Mouse (Mus musculus) erythroid progenitor cell, adult 5-6 weeks (primary cell): ENCODE data around the gene Ptpn22. TPM values are rescaled to one million over a fixed set of nuclear protein-coding genes. Genes with fewer than 3 reads are reported as not detected.
"Not testable (repeated sequence)": the region's sequence is repeated elsewhere in the genome, so short reads cannot be mapped to it uniquely, and the experiment has no call there.

Source experiments
- ATAC-seq: replicated peaks from 2 replicates; pipeline ENCODE4 v1.8.0; 2016; ENCODE audit warnings: moderate number of reproducible peaks, mild to moderate bottlenecking, moderate TSS enrichment, inconsistent platforms; ENCODE audit not compliant: poor library complexity, low FRiP score, severe bottlenecking
- total RNA-seq, 2 experiments: library from RNA; stranded (forward) in 1 of 2; stranded (reverse) in 1 of 2; fragments of 150-400 nt in 1 of 2; fragments of 186-747, 209-891 nt in 1 of 2; gene quantifications; 2 replicates each; pipeline versions ENCODE4 v1.2.3 to v1.2.4; 2015 to 2017; ENCODE audit warnings: low replicate concordance in 2 of 2

The Ptpn22 gene
- total RNA-seq (2015; ENCODE audit: low replicate concordance): 19.7 and 32.1 TPM in 2 replicates
- 10.3 and 10.7 TPM in 2 replicates for total RNA-seq (2017; ENCODE audit: low replicate concordance)

DNA sequence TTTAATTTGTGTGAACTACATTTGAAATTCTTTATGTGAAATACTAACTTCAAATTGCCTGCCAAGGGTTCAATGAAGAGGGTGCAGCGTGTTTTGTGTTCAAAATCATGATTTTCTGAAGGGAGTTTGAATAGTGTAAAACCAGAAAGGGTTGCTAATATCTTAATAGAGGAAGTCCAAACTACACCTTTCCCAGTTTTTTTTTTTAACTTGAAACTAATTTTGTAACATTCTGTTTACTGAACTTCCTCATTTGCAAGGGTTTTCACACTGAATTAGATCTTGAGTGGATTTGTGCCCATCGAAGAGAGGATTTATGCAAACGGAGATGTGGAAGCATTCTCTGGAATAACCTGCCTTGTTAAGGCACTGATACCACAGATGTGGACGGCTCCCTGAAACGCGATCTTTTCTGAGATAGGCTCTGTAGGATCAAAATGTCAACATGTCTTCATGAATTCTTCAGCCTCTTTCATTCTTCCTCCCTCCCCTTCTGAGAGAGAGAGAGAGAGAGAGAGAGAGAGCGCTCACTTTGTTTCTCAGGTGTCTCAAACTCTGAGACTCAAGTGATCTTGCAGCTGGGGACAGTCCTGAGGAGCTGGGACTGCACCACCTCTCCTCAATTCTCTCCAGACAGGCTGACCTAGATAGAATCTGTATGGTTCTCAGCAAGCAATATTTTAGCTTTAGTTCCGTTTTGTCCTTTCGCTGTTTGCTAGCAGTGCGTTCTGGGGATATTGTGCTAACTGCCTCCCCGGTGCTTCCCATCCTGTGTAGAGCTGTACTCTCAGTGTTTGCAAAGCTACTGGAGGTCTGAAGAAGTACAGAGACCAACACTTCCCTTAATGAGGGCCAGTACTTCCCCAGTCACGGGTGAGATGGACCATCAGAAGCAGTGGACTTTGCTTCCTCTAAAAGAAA, at the start of gene Ptpn22:
Ptpn22 (plus strand) TSS at position 915 of the 921 bp plus-strand sequence.
- ATAC-seq: peak; percentile 55

DNA sequence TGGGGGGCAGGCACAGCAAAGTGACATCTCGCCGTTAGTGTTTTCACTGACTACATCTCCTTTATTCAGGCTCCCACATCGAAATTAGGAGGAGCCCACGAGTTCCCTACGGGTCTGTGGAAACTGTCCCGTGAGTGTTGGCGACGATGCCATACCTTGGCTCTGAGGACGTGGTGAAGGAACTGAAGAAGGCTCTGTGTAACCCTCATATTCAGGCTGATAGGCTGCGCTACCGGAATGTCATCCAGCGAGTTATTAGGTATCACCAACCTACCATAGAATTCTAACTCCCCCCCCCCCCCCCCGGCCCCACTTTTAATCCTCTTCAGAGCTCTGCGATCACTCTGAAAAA, 49.8 kb upstream of the Ptpn22 start:
- peak; percentile 41 for ATAC-seq

DNA sequence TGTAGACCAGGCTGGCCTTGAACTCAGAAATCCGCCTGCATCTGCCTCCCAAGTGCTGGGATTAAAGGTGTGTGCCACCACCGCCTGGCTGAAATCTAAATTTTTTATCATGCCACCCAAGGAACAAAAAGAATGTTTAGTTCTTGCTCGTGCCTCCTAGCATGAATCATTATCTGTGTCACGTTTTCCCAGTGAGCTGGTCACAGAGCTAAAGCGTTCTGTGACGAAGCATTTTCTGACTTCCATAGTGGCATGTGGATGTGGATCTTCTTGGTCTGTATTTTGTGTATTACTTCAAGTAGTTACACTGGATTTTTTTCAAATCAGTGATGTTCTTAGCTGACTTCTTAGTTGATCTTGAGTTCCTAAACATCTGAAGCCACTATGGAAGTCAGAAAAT, 48.6 kb upstream of the Ptpn22 start:
- ATAC-seq: 0 out of 2 replicates have a peak, but pooled peaks have one; percentile 45

DNA sequence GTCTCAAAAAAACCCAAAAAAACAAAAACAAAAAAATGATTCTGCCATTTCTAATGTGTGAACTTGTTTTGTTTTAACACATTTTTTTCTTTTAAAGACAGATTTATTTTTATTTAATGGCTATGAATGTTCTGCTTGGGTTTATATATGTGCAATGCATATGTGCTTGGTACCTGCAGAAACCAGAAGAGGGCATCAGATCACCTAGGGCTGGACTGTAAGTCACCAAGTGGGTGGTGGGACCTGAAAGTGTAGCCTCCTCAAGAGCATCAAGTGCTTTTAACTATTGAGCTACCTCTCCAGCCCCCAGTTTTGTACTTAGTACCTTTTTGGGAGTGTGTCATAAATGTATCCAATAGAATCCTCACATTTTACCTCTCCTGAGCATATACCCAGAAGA, 32.0 kb upstream of the Ptpn22 start:
- no peak for ATAC-seq

DNA sequence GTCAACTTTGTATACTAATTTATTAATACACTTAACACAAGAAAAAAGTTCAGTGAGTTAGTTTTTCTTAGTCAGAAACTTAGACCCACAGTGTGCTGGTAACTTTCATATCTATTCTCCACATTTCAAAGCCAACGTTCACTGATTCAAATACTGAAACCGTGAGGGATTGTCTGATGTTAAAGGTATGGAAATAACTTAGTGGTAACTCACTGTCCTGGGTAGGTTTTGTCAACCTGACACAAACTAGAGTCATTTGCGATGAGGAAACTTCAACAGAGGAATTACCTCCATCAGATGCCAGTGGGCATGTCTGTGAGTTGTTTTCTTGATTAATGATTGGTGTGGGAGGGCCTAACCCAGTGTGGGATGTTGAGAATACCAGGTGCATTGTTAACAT, 30.6 kb upstream of the Ptpn22 start:
- ATAC-seq: no peak

DNA sequence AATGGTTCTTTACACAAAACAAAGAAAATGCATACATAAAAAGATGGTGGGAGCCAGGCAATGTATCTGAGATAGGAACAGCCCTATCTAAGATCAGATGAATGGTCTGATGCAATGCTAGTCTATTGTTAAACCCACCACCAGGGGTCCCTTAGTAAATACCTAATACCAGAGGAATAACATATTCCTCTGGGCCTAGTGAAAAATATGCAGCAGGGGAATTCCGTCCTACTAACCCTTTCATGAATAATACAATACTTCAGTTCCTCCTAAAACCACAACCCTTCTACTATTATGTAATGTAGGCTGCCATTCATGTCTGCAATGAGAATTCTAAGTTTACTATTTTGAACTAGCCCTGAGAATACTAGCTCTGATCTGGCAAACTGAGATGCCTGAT, 28.9 kb upstream of the Ptpn22 start:
- ATAC-seq: not testable (repeated sequence)

DNA sequence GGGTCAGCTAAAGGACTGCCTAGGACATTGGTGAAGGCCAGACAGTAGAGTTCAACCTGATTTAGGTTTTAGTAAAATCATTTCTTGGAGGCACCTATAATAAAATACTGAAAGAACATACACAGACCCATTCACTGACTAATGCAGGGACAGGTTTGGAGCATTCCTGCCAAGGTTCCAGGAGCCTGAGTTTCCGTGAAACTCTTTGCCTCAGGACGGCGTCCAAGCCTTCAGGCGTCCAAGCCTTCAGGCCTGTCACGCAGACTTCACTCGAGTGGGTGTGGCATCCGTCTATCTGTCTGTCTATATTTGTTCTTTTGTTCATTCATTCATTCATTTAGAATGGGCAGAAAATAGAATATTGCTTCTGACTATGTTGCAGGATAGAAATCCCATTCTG, 28.4 kb upstream of the Ptpn22 start:
- no peak for ATAC-seq

DNA sequence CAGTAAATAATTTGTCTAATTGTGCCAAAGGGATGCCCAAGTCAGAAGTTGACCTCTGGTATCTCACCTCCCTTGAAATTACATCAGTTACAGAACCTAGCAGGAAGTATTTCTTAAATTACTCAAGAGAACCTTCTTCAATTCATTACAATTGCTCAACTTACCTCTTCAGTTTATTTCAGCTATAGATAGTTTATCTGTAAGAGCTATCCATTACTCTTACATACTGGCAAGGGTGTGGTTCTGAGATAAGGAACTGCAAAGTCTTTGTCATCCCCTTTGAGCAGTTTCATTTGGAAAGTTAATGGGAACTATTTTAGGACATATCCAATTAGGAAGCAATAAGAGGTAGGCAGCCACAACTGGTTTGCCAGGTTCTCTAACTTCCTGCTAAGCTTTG, 27.2 kb upstream of the Ptpn22 start, which contains the start of gene Bcl2l15:
Bcl2l15 (plus strand) TSS at position 176 of the 400 bp plus-strand sequence.
- no peak for ATAC-seq

DNA sequence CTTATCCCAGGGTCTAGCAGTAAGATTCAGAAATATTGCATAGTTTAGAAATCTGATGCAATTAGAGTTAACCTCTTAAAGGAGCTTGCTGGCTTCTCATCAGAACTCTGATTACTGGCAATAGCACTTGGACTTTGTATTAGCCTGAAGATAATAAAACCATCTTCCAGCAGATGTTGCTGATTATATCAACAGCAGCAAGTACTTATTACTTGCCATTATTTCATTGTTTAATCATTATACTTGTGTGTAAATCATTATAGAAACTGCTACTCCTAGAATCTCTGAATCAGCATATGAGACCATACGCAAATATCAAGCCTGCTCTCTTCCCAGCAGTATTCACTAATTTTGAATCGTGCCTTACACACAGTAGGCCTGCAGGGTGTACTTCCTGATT, 25.6 kb upstream of the Ptpn22 start:
- no peak for ATAC-seq

DNA sequence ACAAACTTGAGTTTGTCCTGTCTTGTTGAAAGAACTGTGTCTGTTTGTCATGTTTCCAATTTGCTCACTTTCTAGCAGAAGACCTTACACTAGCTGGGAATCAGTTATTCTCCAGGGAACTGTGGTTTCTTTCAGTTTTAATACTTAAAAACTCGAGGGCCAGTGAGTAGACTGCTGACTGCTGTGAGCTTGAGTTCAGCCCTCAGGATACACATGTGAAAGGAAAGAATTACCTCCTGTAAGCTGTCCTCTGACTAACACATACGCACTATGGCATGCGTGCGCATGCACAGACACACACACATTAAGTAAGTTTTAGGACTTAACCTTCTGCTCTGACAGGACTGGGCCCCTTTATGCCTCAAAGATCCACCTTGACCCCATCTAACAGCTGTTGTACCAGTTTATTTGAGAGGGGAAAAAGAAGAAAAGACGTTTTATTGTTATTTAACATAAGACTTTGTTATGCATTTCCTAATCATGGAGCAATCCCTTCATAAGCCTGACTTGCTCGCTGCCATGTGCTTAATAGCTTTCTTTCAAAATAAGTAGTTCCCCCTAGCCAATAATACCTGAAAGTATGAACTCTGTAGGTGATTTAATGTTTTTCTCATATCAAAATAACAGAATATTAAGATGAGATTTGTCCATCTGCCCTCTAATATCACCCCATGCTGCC, 24.2 kb upstream of the Ptpn22 start:
- ATAC-seq: no peak

DNA sequence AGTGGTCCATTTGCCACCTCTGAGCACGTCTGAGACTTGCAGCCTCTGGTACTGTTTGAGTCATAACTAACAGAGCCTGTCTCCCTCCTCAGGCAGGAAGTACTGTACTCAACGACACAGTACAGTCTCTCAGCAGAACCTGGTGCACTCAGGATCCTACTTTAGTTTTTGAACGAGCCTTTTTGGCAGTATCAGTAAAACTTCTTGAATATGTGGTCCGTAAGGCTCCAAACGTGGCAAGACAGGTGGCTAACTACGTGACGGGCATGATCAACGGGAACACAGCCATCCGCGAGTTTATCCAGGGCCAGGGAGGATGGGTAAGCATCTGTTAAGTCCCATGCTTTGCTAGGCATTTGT, 23.7 kb upstream of the Ptpn22 start:
- ATAC-seq: no peak

DNA sequence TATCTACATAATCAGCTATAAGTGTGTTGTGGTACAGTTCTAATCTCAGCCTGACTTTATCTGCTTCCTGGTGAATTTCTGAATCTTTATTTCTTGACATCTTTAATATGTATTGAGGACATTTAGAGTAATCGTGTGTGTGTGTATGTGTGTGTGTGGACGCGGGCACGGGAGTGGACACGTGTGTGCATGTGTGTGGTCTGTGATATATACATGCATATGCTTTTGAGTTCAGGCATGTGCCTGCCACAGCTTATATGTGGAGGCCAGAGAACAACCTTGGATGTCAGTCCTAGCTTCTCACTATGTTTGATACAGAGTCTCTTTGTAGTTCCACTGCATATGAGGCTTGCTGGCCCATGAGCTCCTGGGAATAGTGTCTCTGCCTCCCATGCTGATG, 23.1 kb upstream of the Ptpn22 start:
- no peak for ATAC-seq

DNA sequence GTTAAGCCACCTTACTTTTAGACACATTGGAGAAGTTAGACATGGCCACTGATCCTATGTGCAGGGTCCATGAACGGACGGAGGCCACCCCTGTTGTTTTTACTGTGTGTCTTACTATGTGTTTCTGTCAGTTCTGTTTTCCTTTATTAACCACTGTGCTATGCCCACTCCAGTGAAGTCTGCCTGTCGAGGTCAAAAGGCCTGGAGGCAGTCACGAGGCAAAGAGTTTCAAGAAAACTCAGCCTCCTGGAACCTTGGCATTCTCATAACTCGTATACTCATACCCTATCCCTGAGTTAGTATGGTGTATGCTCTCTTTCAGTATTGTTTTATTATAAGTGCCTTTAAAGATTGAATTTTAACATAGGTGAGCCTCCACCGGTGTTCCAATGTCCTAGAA, 19.9 kb upstream of the Ptpn22 start:
- ATAC-seq: no peak

DNA sequence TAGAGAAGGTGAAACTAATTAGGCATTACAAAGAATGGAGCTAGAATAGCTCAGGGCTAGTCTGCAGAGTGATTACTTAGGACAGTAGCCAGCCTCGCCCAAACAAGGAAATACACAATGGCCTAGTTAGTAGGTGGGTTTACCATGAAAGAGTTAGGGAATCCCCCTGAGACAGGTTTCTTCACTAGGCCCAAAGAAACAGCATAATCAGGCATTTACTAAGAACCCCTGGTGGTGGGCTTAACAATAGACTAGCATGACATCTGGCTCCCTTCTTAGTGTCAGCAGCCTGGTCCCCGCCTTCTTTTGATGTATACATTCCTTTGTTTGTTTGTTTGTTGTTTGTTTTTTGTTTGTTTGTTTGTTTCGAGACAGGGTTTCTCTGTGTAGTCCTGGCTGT, 19.4 kb upstream of the Ptpn22 start:
- ATAC-seq: not testable (repeated sequence)

DNA sequence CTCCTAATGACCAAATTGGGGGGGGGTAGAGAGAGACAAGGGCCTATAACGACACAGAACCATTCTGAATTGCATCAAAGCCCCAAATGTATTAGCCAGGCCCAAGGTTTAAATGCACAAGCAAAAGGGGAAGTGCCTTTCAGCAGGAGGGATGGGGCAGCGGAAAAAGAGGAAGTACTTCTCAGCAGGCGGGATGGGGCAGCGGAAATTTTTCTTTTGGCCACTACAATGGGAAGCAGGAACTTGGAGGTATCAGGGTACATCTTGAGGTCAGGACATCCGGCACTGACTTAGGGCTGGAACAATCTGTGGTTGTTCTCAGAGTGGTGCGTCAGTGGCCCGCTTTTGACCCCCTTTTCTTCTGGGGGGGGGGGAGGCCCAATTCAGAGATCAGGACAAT, 18.6 kb upstream of the Ptpn22 start:
- ATAC-seq: not testable (repeated sequence)

DNA sequence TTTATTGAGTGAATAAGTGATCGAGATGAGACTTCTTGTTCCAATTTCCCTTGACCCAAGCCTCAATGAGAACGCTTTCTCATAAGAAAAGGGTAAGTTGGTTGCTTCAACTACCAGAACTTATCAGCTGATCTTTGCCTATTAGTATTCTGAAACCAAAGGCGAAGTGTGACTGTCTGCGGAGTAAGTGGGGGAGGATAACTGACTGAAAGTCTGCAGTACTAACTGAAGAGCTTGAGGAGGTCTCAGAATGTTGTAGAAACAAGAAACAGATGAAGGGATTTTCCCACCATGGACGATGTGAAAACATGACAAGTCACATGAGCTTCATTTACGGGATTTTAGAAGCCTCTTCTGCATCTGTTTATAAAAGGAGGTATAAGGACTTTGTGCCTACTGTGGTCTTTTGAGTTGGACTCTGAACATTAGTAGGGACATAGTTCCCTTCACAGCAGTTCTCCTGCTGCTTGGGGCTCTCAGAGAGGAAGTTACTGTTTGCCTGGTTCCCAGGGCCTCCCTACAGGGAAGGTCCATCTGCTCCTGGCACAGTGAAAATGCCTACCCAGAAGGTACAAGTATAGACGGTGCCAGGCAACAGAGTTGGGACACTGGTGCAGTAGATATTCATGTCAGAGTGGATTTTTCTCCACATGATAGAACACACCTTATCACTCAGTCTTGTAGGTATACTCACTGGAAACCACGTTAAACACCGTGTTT, 8.8 kb upstream of the Ptpn22 start:
- no peak for ATAC-seq

DNA sequence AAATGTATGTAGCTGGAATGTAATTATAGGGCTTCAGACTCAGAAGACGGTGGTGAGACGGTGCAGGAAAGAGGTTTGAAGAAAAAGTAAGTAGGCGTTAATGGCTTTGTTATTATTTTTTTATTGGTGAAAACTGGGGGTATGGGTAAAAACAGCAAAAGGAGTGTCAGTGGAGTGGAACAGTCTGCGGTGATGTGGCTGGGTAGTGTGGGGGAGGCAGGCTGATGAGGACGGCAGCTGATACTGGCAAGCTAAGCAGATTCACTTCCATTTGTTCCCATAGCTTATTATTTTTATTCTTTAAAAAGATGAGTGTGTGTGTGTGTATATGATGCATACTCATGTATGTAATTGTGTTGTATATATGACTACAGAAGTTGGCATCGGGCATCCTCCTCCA, 8.1 kb upstream of the Ptpn22 start:
- no peak for ATAC-seq

DNA sequence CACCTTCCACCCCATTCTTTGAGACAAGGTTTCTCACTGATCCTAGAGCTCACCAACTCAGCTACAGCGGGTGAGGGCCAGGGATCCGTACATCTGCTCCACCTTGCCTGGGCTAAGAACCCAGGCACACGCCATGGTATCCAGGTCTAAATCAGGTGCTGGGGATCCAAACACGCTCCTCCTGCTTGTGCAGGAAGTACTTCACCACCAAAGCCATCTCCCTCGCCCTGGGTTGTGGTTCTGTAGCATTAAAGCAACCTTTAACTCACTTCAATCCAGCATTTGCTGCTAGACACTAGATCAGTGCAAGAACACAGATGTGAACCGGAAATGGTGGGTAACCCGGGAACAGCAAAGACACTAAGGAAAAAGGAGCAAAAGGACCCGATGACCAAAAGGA, 7.7 kb upstream of the Ptpn22 start:
- no peak for ATAC-seq

DNA sequence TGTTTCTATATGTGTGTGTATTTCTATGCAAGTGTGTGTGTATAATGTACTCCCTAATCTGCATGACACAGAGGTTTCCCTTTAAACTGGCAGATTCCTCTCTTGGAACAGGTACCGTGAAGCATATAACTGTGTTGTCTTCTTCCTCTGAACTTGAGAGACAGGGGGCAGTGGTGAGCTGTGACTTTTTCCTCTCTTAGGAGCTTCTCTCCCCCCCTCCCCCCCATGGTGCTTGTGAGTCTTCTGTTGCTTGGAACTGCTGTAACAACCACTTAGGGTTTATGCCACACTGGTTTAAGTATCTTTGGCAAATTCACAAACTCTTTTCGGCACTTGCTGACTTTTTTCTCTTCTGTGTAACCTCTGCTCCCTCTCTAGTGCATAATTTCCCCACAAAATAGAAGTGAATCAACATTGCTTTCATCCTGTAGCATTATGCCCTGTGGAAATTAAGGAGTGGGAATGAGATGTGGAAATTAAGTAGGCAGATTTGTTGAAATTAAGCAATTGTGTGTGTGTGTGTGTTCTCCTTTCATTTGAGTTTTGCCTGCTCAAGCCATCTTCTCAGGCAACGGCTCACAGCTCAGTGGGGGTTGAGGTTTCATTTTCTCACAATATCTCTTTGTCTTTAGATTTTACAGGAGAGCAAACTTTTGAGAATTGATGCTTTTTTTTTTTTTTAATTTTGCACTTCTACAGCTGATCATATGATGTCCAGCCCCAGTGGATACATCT, 6.9 kb upstream of the Ptpn22 start:
- peak; percentile 78 for ATAC-seq

DNA sequence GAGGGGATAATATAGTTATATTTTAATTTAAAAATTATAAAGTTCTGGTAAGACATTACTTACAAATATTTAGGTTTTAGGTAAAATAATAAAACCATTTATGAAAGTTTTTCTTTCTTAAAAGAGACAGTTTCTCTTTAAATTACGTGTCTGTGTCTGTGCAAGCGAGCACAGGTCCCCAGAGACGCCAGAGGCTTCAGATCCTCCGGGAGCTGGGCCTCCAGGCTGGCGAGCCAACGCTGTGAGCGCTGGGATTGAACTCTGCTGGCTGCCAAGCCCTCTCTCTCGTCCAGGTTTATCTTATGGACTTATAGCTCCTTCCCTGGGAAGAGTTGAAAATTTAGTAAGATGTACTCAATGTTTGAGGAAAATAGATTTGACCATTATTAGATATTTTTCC, 5.8 kb upstream of the Ptpn22 start:
- no peak for ATAC-seq
